Mouse (Mus musculus) cerebellum, adult 2 months (tissue): ENCODE measurements around the gene 4930451I11Rik.

ENCODE experiments used
- CTCF ChIP-seq: fragments of 200-500 bp; IDR thresholded peaks from 2 replicates; pipeline ENCODE4 v1.5.1; 2011; ENCODE audit warnings: low read depth, mild to moderate bottlenecking, control low read depth, low read length, moderate library complexity, borderline replicate concordance; ENCODE audit not compliant: insufficient read depth
- POLR2A ChIP-seq: fragments of 200-500 bp; IDR thresholded peaks from 2 replicates; pipeline ENCODE4 v1.6.1; 2011; ENCODE audit warnings: low read length, control low read depth, borderline replicate concordance; ENCODE audit not compliant: insufficient read depth

- TF ChIP-seq POLR2A = no peak
- no peak for TF ChIP-seq CTCF
Observed at GRCm38 (mm10) chr7:126869780-126870519, 38.5 kb upstream of the 4930451I11Rik start.
